Mouse (Mus musculus) lung, postnatal 0 days (tissue): ENCODE results near the gene Prr14l. TPM values are rescaled to one million over a fixed set of nuclear protein-coding genes. Genes with fewer than 3 reads are reported as not detected.

ENCODE experiments used
- ATAC-seq: fragments of 200-750 bp; cut with Nextera tagmentation; 2 replicates; pipeline ENCODE4 v1.8.0; 2017; ENCODE audit warnings: moderate library complexity
- DNase-seq: peaks from one replicate; pipeline ENCODE4 v3.0.0-alpha.2; 2016; ENCODE audit warnings: low spot score
- H3K27ac ChIP-seq: fragments of 300-500 bp; sonication (generic); 2 replicates; pipeline ENCODE4 v1.5.1; 2014; ENCODE audit warnings: antibody characterized with exemption, mild to moderate bottlenecking, low read length, mixed read lengths
- H3K27me3 ChIP-seq: fragments of 300-500 bp; sonication (generic); replicated peaks from 2 replicates; pipeline ENCODE4 v1.6.1; 2014; ENCODE audit warnings: low read length, mixed read lengths; ENCODE audit not compliant: insufficient read depth
- H3K36me3 ChIP-seq: fragments of 300-500 bp; sonication (generic); 2 replicates; pipeline ENCODE4 v1.6.1; 2014; ENCODE audit warnings: low read length, mixed read lengths; ENCODE audit not compliant: insufficient read depth
- H3K4me1 ChIP-seq: fragments of 300-500 bp; sonication (generic); 2 replicates; pipeline ENCODE4 v1.6.1; 2014; ENCODE audit warnings: antibody characterized with exemption, low read depth, low read length, mixed read lengths; ENCODE audit not compliant: insufficient read depth
- H3K4me2 ChIP-seq: fragments of 300-500 bp; sonication (generic); replicated peaks from 2 replicates; pipeline ENCODE4 v1.6.1; 2014; ENCODE audit warnings: low read depth, mild to moderate bottlenecking, low read length, moderate library complexity, mixed read lengths
- H3K4me3 ChIP-seq: fragments of 300-500 bp; sonication (generic); 2 replicates; pipeline ENCODE4 v1.5.1; 2014; ENCODE audit warnings: low read depth, low read length
- H3K9ac ChIP-seq: fragments of 300-500 bp; sonication (generic); replicated peaks from 2 replicates; pipeline ENCODE4 v1.6.1; 2014; ENCODE audit warnings: low read depth, mild to moderate bottlenecking
- H3K9me3 ChIP-seq: fragments of 300-500 bp; sonication (generic); 2 replicates; pipeline ENCODE4 v1.6.1; 2016; ENCODE audit warnings: low read length, mixed read lengths
- CTCF ChIP-seq: IDR thresholded peaks from 2 replicates; pipeline ENCODE4 v1.5.1; 2016; ENCODE audit warnings: antibody characterized with exemption, mild to moderate bottlenecking
- EP300 ChIP-seq: IDR thresholded peaks from 2 replicates; pipeline ENCODE4 v1.6.1; 2016; ENCODE audit warnings: antibody characterized with exemption, mild to moderate bottlenecking, control low read depth
- WGBS: fragments of 180-500 bp; shearing (Covaris S2); extraction: QIAGEN DNeasy Blood & Tissue Kit; methylation state at CpG from one replicate; pipeline ENCODE4 v1.1.7; 2014; 5-methylcytosine and 5-hydroxymethylcytosine counted together
- polyA plus RNA-seq: library from polyadenylated mRNA; unstranded; fragments of >200 nt; fragmentation: Nextera tagmentation; extraction: Ambion mirVana; gene quantifications from 2 replicates; pipeline ENCODE4 v1.2.1, GENCODE M21; 2015

Gene Prr14l
- polyA plus RNA-seq, 1 experiment from 2014 or later = 5.2 TPM

DNA sequence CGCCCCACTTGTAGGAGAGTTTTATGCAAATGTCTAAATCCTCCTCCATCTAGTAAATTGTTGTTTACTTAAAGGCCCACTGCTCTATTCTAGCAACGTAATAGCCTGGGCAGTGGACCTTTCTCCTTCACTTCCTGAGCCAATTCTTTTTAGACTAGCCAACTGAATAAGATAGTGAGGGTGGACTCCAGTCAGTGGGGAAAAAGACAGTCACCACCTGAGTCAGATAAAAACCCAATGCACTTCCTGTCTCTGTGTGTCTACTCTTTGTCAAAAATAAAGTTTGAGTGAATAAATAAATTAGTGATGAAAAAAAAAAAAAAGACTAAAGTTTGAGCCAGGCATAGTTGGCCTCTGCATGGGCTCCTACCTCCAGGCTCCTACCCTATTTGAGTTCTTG lies 94.4 kb downstream of the Prr14l start:
- no peaks in the 10 kb centered on the region for H3K27me3 ChIP-seq
- H3K9me3 ChIP-seq = no peaks in the 10 kb centered on the region
- no peak overlapping the region for H3K4me3 ChIP-seq
- H3K36me3 ChIP-seq = no peaks in the 10 kb centered on the region
- TF ChIP-seq CTCF = no peak
- no peak for TF ChIP-seq EP300
- no peaks in the 10 kb centered on the region for H3K4me1 ChIP-seq
- no peak overlapping the region for H3K9ac ChIP-seq
- DNase-seq = no peak
- ATAC-seq = no peak
- WGBS = 67% methylated on average over 2 of the region's 2 CpGs
- no peak overlapping the region for H3K27ac ChIP-seq
- H3K4me2 ChIP-seq = no peak overlapping the region

DNA sequence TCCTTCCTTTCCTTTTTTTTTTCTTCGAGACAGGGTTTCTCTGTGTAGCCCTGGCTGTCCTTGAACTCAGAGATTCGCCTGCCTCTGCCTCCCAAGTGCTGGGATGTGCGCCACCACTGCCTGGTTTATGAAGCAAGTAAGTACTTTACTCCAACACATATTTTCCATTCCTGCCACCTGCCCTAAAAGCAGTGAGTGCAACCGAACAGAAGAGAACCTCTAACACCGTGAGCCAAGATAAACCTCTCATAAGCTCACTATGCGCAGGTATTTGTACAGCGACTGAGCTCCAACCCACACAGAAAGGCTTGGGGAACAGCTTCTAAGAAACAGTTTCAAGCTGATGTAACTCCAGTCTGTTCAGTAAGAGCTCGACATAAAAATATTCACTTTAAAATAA lies 97.9 kb downstream of the Prr14l start:
- ATAC-seq (no peak), DNase-seq (no peak)
- Histone ChIP-seq H3K4me3 (no peak overlapping the region), H3K4me2 (no peak overlapping the region), H3K36me3 (no peaks in the 10 kb centered on the region), H3K27ac (no peak overlapping the region), H3K4me1 (no peaks in the 10 kb centered on the region), H3K9me3 (no peaks in the 10 kb centered on the region), H3K27me3 (no peaks in the 10 kb centered on the region), H3K9ac (no peak overlapping the region)
- TF ChIP-seq CTCF = no peak
- TF ChIP-seq EP300 = no peak
- 86% methylated on average over 8 of the region's 8 CpGs for WGBS

DNA sequence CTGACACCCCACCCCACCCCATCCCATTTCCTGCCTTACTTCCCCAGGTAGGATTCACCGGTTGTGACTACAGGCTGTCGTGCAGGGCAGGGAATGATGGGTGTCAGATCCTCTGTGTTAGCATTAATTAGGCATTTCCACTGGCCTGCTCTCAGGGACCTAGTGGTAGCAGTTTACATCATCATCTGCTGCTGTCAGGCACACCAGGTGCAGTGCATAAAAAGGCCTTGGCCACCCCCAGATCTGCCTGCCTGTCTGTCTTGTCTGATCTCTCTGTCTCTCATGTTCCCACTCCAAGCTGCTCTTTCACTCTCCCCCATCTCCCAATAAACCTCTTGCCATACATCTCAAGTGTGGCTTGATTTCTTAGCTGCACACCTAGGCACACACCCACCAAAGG lies 102.3 kb downstream of the Prr14l start:
- H3K4me1 ChIP-seq = no peaks in the 10 kb centered on the region
- H3K9me3 ChIP-seq = no peaks in the 10 kb centered on the region
- WGBS = 42% methylated on average over 2 of the region's 2 CpGs
- H3K27me3 ChIP-seq = no peaks in the 10 kb centered on the region
- no peaks in the 10 kb centered on the region for H3K36me3 ChIP-seq
- DNase-seq = no peak
- no peak for ATAC-seq
- no peak overlapping the region for H3K4me2 ChIP-seq
- TF ChIP-seq CTCF (no peak), EP300 (no peak)
- no peak overlapping the region for H3K4me3 ChIP-seq
- no peak overlapping the region for H3K27ac ChIP-seq
- H3K9ac ChIP-seq = no peak overlapping the region

DNA sequence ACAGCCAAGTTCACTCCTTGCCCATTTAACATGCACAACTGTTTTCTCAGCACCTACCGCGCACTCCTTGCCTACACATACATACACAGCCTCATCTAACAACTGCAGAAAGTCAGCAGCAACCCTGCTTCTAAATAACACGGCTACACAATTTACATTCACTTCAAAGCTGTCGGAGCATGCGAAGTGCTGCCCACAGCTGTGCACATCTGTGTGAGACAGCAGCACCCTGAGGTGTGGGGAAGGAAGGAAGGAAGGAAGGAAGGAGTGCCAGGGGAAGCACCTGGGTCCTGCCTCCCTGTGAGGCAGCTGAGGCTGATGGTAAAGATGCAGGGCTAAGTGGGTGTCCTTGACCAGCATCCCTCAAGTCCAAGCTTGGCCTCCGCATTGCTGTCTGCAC lies 105.1 kb downstream of the Prr14l start:
- 72% methylated on average over 6 of the region's 6 CpGs for WGBS
- ATAC-seq (no peak), DNase-seq (no peak)
- Histone ChIP-seq H3K4me3 (no peak overlapping the region), H3K27ac (no peak overlapping the region), H3K36me3 (no peaks in the 10 kb centered on the region), H3K9me3 (no peaks in the 10 kb centered on the region), H3K27me3 (no peaks in the 10 kb centered on the region), H3K9ac (no peak overlapping the region), H3K4me1 (peaks cover 12% of the 10 kb centered on the region), H3K4me2 (no peak overlapping the region)
- TF ChIP-seq CTCF = no peak
- no peak for TF ChIP-seq EP300

DNA sequence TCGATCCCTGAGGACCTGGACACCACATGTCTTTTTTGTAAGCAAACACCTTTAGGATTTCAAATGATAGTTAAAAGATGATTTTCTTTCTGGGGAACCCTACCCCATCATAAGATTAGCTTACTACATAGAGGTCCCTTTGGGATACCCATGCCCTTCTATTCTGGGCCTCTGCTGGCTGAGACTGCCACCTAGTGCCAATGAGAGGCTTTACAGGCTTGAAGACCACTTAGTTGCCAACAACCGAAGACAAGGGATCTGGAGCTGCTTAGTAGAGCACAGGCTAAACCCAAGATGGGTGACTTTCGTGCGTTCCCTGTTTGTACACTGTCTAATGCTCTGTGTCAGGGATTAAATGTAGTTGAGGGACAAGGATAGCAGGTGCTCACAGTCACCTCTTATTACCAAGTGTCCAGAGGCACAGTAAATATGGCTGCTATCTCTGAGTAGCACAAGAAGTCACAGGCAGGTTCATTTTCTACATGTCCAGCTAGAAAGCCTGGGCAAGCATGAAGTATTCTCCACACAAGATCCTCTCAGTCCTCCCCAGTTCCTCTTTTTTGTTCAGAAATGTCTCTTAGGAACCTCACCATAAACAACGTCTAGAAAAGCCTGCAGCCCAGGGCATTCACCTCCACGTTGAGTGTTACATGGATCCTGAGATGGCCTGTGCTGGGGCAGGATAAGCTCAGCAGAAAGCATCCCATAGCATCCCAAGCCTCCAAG lies 106.2 kb downstream of the Prr14l start:
- Histone ChIP-seq H3K36me3 (no peaks in the 10 kb centered on the region), H3K9me3 (no peaks in the 10 kb centered on the region), H3K4me3 (no peak overlapping the region), H3K4me1 (peaks cover 14% of the 10 kb centered on the region), H3K4me2 (no peak overlapping the region; the same call in 1 of the 2 replicates), H3K9ac (no peak overlapping the region), H3K27ac (peak overlapping the region; percentile 93; the same call in 1 of the 2 replicates), H3K27me3 (no peaks in the 10 kb centered on the region)
- WGBS = 60% methylated on average over 6 of the region's 6 CpGs
- DNase-seq (peak; percentile 74), ATAC-seq (peak; percentile 25; the same call in 1 of the 2 replicates)
- no peak for TF ChIP-seq EP300
- peak; percentile 95 for TF ChIP-seq CTCF

DNA sequence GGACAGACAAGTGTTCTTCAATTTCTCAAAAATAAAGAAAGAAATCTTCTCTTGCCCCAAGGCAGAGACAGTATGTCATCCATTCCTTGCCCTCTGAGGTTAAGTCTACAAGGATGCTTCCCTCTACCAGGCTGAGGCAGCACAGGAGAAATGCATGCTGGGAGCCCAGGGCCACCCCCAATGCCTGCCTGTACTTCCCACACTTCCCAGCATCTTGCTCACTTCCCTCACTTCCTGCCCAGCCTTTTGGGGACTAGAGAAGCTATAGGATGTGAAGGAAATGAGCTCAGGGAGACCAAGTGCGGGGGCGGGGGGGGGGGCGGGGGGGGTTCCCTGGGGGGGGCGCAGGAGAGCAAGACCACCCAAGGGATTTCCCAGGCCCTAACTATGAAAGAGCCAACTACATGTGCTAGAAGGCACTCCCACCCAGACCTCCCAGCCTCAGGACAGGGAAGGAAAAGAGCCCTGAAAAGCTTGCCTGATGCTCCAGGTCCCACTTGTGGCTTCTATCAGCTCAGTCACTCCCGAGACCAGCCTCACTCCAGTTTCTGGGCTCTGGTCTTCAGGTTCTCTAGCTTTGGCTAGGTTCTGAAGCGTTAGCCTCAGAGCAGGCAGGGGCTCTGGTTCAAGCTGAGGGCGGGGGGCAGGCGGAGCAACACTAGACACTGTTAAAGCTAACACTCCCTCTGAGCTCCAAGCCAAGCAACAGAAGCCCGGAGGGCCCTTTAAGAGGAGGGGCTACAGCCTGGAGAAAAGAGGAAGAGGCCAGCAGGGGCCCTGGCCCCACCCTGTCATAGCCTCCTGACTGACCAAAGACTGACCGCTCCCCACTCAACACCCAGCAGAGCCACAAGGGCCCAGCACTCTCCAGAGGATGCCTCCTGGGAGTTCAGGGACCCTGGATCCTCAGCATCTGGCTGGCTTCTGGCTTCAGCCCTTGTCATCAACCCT lies 108.1 kb downstream of the Prr14l start:
- peak; percentile 97 for DNase-seq
- H3K27ac ChIP-seq = peak overlapping the region; percentile 93

More for the DNA sequence above, 108.1 kb downstream of the Prr14l start:
- no peaks in the 10 kb centered on the region for H3K27me3 ChIP-seq
- H3K4me2 ChIP-seq = peak overlapping the region; percentile 65
- no peaks in the 10 kb centered on the region for H3K36me3 ChIP-seq
- no peaks in the 10 kb centered on the region for H3K9me3 ChIP-seq
- H3K4me1 ChIP-seq = peaks cover 14% of the 10 kb centered on the region
- 10% methylated on average over 9 of the region's 10 CpGs for WGBS
- TF ChIP-seq EP300 (0 out of 2 replicates have a peak, but pooled peaks have one; percentile 42), CTCF (no peak)
- peak overlapping the region; percentile 50 for H3K4me3 ChIP-seq
- ATAC-seq = peak; percentile 95
- peak overlapping the region; percentile 39 for H3K9ac ChIP-seq
